Mouse (Mus musculus) right cerebral cortex, postnatal 10 days (tissue): ENCODE measurements around the gene Hunk.

Source experiments
- DNase-seq, 2 experiments: peaks; one replicate each; pipeline ENCODE4 v3.0.0; 2021; ENCODE audit warnings: low spot score in 2 of 2

Hunk gene

DNA sequence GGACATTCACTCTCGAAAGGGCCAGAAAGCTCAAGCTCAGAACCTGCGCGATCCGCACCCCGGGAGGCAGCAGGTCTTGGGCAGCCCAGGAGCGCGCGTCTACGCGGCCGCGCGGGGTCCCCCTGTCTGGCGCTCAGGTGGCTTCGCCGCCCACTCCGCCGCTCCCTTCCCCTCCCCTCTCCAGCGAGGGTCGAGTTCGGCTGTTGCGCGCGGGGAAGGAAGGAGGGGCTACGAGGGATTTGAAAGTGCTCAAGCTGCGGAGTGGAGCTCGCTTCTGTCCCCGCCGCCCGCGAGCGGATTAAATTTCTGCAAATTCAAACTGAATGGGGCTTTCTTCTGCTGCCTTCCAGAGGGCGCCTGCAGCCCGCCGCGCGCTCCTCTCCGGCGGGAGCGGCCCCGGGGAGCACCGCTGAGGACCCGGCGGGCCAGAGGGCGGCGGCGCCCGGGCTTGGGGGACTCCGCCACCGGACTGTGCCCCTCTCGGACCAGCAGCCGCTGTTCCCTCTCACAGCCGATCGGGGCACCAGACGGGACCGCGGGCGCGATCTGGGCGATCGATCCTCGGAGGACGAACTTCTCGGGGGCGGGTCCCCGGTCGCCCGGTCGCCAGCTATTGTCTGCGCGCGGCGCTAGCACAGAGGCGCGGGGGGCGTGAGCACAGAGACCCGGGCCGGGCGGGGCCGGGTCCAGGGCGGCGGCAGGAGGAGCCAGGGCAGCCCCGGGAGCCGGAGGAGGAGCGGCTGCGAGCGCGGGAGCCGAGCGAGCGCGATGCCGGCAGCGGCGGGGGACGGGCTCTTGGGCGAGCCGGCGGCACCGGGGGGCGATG lies at the start of gene Hunk:
TSS of gene Hunk (plus strand) at position 326 of the 826 bp plus-strand sequence.
- DNase-seq = peak; percentile 73 to 81

DNA sequence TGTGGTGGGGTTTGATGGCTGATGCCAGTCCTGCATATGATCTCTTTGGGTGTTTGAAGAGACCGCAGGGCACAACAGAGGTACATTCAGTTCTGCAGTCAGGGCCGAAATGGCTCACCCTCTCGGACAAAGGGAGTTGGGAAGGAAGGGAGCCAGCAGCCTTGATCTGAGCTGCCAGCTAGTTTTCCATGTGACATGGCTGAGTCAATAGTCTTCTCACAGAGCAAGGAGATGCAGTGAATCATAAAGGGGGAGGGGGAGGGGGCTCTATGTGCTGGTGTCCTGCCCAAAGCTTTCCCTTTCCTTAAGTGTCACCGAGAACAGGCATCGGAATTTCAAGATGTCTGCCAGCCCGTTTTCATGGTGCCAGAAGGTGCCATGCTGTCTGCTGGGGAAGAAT lies 46.8 kb upstream of the Hunk start:
- peak; percentile 46 to 62 for DNase-seq

DNA sequence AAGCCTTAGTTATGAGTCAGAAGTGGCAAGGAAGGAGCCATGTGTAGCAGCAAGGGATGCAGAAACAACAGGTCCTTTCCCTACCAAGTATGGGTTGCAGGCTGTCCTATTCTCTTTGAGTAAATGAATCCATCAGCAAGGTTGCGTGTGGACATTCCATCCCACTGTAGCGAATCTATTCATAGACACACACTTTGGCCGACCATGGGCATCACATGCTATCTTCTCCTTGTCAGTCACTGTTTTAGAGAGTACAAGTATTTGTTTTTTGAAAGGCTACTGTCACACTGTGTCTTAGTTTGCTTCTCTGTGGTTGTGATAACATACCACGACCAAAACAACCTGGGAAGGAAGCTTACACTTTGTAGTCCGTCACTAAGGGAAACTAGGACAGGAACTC lies 44.7 kb upstream of the Hunk start:
- no peak for DNase-seq

DNA sequence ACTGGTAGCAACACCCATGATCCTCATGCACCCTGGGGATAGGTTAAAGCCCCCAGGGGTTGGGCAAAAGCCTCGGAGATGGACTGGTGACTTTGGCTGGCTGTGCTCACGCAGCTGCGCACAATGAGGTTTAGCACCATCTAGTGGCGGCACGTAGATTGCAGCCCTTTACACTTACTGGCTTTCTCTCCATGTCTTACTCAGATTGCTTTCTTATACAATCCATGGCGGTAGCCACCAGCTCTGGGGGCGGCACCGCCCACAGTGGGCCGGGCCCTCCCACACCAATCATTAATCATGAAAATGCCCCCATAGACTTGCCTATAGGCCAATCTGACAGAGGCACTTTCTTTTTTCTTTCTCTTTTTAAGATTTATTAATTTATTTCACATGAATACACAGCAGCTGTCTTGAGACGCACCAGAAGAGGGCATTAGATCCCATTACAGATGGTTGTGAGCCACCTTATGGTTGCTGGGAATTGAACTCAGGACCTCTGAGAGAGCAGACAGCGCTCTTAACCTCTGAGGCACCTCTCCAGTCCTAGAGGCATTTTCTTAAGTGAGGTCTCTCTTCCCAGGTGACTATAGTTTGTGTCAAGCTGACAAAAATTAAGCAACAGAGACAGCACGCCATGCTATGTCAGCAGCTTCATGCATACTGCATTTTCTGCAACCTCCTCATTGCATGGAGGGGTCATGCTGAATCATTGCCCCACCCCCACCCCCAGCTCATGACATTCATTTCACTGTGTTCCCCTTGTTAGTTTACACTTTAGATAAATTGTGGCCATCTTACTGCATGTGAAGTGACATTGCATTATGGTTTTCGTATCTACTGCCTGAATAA lies 35.9 kb upstream of the Hunk start:
- peak; percentile 77 to 78 for DNase-seq

DNA sequence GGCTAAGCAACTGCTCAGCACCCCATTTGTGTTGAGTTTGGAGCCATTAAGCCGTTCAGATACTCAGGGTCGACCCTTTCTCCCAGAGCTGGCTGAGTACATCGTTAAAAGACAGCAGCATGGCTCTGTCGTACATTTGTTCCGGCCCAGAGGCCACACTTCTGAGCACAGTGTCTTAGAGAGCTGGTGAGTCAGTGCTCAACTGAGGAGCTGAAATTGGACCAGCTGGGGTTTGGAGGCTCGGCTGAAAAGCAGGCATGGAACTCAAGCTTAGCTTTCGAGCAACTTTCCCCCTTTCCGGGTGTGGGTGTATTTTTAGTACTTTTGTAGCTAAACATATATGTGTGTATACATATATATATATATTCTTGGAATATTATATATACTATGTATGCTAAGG lies 34.1 kb upstream of the Hunk start:
- DNase-seq = peak; percentile 50 to 63

DNA sequence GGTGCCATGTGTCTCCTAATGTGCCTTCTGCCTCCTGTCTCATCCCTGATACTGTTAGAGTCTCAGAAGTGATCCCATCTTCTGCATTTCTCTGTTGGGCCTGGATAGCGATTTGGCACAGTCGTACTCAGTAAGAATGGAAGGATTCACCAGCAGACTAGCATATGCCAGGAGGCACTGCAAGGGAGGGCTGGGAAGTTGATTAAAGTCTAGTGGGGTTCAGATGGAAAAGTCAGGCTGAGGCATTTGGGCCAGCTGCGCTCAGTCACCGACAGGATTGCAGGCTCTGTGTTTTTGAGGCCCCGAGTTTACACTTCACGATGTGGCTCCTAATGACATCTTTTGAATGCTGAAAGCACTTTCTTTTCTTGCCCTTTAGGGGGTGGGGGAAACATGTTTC lies 33.1 kb upstream of the Hunk start:
- DNase-seq = peak; percentile 26 to 37

DNA sequence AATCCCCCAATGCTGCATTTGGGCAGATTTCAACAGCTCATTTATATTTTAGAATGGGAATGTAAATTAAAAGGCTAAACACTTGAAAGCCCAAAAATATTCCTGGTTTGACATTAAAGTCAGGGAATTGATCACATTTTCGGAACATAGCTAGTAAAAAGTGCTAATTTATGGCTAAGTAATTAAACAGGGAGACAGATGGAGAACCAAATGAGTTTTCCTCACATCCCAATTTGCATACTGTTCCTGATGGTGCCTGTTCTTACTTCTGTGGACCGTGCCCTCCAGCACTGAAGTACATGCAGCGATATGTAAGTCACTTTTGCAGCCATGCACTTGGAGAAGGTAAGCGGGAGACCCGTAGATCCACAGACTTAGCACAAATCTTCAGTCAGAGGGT lies 32.7 kb upstream of the Hunk start:
- DNase-seq = peak; percentile 20 to 57

DNA sequence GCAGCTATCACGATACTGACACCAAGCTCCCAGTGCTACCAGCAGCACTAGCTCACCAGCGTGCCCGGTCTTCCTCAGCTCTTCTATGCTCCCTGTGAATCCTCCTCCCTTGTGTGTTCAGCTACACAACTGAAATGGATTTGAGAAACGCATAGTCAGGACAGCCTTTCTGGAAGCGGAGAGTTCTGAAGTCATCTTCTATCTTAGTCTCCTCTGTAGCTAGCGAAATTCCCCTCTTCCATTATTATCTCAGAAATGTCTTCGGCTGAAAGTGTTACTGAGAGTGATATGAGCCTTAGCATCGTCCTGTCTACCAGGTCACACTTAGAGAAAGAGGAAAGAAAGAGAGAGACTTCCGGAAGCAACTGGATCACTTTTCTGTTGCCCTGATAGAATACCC lies 26.5 kb upstream of the Hunk start:
- DNase-seq = no peak

DNA sequence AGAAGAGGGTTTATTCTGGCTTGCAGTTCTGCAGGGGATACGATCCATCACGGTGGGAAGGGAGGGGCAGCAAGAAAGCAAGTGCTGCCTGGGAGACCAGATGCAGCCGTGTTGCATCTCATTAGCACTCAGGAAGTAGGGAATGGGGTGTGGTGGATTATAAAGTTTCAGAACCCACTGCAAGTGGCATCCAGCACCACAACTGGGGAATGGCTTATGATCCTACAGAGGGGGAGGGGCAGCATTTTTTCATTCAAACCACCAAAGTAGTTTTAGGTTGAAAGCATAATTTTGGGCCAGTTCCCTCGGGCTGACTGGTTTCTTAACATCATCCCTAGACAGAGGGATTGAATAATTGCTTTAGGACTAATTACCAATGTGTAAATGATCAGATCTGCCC lies 26.1 kb upstream of the Hunk start:
- no peak for DNase-seq

DNA sequence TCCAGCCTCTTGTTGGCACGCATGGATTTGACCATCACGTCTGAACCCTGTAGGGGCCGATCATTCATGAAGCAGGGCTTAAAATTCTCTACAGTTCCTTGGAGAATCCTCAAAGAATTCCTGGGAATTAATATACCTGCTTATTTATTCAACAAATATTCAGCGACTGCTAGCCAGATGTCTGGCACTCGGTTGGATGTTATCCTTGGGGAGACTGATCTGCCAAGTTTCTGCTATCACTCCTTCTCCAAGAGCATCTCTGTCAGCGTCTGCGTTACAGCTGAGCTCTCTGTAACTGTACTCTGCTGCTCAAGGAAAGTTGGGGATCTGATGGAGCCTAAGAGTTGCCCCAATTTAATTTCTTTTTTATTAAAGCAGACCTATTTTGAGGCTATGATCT lies 25.5 kb upstream of the Hunk start:
- DNase-seq = no peak

DNA sequence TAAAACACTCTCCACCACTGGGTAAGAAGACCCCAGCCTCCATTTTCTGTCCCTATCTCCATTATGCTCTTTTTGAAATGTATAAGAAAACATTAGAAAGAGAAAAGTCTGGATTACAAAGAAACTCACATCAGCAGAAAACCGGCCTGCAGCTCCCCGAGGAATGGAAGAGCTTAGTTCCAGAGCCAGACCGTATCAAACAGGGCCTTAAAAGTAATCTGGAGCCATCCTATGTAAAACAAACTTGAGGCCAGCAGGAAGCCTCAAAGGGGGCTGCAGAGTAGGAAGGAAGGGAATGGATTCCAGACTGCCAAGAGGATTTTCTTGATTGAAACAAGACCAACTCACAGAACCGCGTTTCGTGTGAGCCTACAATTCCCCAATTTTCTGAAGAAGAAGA lies 22.9 kb upstream of the Hunk start:
- no peak for DNase-seq

DNA sequence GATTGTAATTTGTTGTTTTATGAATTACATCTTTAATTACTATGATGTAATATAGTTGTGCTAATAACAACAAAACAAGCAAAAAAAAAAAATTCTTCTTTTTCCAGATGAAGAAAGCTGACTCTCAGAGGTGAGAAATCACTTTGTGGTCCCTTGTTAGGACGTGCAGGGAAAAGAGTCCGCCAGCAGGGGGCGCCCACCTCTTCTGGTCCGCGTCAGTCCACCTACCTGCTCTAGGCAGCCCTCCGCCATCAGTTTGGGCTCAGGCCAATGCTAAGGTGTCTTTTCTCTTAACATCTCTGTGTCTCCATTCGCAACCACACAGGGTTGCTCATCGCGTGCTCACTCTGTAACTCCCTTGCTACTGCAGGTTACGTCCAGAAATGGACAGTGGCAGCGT lies 5.9 kb upstream of the Hunk start:
- peak; percentile 64 to 82 for DNase-seq

DNA sequence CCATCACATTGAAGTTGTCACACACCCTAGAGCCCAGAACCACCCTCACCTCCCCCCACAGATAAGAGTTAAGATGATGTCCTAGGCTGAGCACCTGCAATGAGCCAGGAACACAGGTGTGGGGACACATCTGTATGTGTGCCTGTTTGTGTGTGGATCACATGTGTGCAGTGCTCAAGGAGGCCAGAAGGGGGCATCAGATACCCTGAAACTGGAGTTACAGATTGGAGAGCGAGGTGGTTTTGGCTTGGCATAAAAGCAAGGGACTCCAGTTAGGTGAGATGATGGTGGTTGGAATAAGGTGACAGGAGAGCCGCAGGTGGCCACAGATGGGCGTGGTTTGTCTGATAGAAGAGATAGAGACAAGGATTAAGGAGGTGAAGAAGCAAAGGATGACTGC lies 4.2 kb upstream of the Hunk start:
- DNase-seq = no peak

DNA sequence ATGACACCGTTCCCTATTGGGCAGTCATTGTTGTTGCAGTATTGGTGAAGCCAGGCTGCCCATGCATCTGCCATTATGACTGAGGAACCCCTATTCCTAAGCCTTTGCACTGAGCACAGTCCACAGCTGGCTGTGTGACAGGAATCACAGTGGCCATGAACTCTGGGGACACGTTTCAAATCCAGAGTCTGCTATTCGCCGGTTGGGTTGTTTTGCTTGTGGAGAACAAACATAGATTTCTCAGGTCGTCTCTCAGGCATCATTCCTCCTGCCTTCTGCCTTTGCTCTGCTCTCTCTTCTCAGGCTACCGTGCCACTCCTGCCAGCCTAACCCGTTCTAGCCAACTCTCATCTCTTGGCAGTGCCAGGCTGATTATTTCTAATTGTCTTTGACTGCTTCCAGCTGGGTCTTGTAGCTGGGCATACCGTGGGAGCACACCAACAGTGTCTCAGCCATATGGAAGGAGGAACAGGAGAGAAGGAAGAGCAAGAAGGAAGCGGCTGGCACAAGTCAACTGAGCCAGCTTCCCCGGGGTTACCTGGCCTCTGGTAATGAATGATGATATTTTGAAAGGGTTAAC lies 3.0 kb upstream of the Hunk start:
- DNase-seq = no peak

DNA sequence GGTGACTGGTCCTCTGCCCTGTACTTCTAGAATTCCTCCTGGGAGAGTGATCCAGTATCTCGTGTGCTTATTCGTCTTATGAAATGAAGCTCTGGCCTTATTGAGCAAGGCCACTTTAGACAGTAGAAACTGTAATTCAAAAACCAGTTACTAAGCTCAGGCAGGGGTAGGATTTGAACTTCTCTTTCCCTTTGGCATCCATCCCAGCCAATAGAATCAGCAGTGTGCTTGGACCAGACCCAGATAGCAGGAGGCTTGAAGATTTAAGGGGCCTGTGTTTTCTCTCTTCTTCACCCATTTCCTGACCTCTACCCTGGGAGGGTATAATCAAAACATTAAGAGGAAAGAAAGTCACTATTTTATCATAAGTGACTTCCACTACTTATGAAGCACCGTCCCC lies 1.8 kb upstream of the Hunk start:
- no peak for DNase-seq

DNA sequence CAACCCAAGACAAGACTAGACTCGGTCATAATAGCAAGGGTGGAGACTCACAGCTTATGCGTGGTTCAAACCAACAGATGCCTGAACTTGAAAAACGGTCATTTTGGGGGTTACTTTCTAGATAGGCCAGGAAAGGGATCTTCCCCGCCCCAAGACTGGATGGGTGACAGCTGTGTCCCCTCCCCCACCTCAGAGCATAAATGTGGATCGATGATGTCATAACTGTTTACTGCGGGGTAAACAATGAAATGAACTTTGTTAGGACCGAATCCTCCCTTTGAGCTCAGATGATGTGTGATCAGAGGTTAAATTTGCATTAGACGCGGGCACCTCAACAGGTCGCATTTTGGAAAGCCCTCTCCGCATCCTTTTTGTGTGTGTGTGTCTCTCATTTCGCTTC lies 967 bp upstream of the Hunk start:
- DNase-seq = no peak

DNA sequence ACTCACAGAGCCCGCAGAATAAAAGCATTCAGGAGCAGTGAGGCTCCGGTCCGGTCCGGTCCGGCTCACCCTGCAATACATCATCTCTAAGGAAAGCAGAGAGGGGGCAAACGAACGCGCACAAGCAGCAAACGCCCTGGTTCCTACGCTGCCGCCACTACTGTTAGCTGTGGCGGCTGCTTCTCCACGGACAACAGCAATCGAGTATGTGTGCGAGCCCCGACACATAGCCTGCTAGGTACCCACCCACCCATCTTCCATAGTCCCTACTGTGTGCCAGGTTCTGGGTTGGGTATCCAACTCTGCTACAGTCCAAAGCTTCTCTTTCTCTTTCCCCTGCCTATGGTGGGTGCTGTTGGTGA lies 506 bp upstream of the Hunk start:
- no peak for DNase-seq

DNA sequence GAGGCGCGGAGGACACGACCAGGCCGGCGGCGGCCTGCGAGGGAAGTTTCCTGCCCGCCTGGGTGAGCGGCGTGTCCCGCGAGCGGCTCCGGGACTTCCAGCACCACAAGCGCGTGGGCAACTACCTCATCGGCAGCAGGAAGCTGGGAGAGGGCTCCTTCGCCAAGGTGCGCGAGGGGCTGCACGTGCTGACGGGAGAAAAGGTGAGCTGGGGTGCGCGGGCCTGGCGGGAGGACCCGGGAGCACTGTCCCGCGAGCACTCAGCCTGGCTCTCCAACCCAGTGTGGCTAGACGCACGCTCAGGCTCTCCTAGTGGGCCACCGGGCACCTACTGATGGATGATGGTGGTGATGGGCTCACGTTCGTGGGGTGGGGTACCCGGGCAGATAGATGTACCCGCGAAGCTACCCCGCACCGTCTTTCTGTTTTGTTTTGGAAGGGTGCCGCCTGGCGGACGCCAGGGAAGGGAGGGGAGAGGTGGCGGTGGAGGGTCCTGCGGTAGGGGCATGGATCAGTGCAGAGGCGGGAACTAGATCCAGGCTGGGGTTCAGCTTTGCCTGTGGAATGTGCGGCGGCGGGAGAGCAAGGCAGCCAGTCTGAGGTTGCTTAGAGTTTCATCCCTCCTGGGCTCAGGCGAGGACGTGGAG lies 824 bp downstream of the Hunk start:
- DNase-seq = peak; percentile 51 to 67

DNA sequence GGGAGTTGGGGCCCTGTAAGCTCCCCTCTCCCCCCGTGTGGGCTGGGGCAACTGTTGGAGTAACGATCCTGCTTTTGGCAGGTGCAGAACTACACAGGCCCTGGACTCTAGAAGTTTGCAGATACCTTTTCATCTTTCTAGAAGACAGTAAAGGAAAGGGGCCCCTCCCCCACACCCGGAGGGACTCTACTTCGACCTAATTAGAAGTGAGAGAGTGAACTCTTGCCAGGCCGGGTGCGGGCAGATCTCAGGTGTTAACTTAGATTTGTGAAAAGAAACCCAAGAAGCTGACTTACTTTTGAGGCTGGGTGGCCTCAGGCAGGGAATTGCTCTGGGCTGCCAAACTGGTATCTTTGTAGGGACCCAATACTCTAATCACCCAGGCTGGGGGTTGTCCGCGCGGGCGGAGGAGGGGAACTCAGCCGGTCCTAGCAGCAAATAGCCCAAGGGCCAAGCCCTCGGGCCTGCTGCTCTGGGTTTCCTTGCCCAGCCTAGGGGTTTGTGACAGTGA lies 1.4 kb downstream of the Hunk start:
- DNase-seq = peak in 1 of 2 experiments; percentile 51

DNA sequence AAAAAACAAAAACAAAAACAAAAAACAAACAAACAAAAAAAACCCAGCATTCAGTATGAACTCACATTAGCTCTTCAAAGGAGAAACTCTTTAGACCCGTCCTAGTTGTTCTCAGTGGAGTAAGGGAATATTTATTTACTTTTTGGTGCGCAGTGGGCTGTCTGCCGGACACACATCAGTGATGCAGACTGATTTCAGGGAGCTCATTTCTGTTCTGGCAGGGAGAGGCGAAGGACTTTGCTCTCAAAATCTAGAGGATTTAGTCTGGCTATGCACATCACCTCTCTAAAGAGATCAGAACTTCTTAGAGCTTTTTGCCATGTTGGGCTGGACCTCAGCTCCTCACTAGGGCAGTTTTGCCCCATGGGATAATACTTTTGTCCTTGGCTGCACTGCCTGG lies 2.1 kb downstream of the Hunk start:
- DNase-seq = no peak

DNA sequence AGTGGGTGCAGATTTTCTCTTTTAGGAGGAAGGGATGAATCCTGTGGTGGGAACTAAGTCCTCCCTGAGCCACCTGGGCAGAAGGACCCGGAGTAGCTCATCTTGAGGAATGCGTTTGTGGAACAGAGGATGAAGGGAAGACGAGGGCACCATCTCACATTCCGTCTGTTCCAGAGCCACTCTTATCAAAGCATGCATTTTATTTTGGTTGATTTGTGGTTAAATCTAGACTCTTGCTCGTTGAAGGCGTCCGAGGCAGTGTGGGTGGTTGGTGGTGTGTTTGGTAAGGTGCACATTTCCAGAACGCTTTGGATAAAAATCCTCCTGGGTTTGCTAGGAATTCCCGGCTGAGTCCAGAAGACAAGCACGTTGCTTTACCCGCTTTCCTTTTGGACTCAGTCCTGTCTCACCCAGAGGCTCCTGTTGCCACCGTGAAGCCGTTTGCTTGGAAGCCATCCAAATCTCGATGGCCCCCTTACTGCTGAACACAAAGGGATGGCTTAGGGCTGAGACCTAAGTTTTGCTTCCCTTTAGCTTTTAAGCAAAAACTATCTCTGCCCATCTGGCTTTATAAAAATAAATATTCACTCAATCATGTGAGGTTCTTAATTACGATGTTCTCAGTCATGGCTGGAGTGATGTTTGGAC lies 3.4 kb downstream of the Hunk start:
- DNase-seq = no peak

DNA sequence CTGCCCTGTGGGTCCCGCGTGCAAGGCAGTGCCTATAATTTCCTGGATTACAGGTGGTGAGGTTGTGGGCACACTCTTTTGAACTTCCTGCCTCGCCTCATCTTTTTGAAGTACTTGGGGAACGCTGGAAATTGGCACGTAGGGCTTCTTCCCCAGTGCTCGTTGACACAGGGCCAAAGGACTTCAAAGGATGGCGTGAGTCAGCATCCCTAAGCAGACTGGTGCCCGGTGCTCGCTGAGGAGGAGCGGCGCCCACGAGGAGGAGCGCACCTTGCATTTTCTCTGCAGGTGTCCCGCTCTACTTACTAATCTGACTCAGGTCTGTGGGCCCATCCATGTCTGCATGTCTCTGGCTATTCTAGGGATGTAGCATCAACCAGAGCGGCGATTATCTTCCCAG lies 4.9 kb downstream of the Hunk start:
- no peak for DNase-seq
